ENCODE assay signal across 8 mouse cellular contexts in the genomic region with DNA sequence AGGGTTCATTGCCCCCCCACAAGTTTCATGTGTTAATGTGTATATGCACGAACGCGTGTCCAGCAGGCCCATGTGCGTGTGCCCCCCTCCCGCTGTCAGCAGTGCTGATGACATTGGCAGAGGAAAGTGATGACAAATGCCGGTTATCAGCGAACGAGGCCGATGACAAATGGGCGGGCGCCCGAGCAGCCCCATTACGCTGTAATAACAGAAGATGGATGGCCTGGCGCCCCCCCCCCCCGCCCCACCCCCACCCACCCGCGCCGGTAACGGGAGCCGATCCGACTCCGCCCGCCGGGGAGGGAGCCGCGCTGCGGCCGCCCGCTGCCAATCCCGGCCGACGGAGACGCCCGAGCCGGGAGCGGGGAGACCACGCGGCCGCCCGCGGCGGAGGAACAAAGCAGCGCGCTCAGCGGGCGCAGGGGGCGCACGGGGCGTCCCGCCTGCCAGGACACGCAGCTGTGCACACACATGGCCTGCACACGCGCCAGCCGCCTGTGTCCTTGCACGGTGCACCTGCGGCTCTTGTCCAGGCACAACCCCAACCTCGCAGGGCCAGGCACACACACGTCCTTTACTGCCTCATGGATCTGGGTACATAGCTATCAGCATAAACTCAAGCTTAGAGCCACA. TPM values are rescaled to one million over a fixed set of nuclear protein-coding genes. Genes with fewer than 3 reads are reported as not detected.
DNase-seq lines count a peak whose midpoint lies in the region; ATAC-seq and TF ChIP-seq lines count a peak whose summit lies in the region.

No protein-coding gene starts in this region.

- H3K36me3 ChIP-seq in erythroblast, embryonic 14.5 days (ENCODE audit: control insufficient read depth) = no peaks in the 10 kb centered on the region
- no peaks in the 10 kb centered on the region for H3K36me3 ChIP-seq in E14TG2a.4 (ENCODE audit: insufficient read depth, low read length)
- no peaks in the 10 kb centered on the region for H3K36me3 ChIP-seq in heart, embryonic 13.5 days
- H3K36me3 ChIP-seq in midbrain, embryonic 13.5 days = no peaks in the 10 kb centered on the region
- H3K36me3 ChIP-seq in stomach, embryonic 16.5 days (ENCODE audit: control insufficient read depth, insufficient read depth, low read length) = no peaks in the 10 kb centered on the region

- TF ChIP-seq CTCF in E14TG2a.4 (conservative IDR thresholded peaks at IDR 0.05; ENCODE audit: low read length) = no peak

- peak overlapping the region; percentile 74 for H3K9ac ChIP-seq in heart, embryonic 13.5 days
- peak overlapping the region; percentile 66 for H3K9ac ChIP-seq in midbrain, embryonic 13.5 days (replicated peaks)
- H3K9ac ChIP-seq in stomach, embryonic 16.5 days (ENCODE audit: low read length) = peak overlapping the region; percentile 40; the same call in 1 of the 2 replicates

- H3K4me1 ChIP-seq in erythroblast, embryonic 14.5 days (ENCODE audit: control insufficient read depth) = peaks cover 56% of the 10 kb centered on the region
- H3K4me1 ChIP-seq in E14TG2a.4 (replicated peaks; ENCODE audit: low read depth, low read length) = peaks cover 57% of the 10 kb centered on the region
- peaks cover 23% of the 10 kb centered on the region for H3K4me1 ChIP-seq in heart, embryonic 13.5 days
- peaks cover 26% of the 10 kb centered on the region for H3K4me1 ChIP-seq in midbrain, embryonic 13.5 days (replicated peaks)
- peaks cover 10% of the 10 kb centered on the region for H3K4me1 ChIP-seq in stomach, embryonic 16.5 days (ENCODE audit: control insufficient read depth, insufficient read depth, low read length)

- DNase-seq in cerebellum, postnatal 25 days = peak; percentile 56 to 61
- DNase-seq in layer of hippocampus, postnatal 25 days (ENCODE audit: extremely low spot score in 1 of 2, low spot score in 1 of 2) = peak; percentile 36 to 58

- peak overlapping the region; percentile 76 for H3K4me2 ChIP-seq in heart, embryonic 13.5 days
- peak overlapping the region; percentile 67 for H3K4me2 ChIP-seq in midbrain, embryonic 13.5 days (replicated peaks)
- peak overlapping the region; percentile 72 for H3K4me2 ChIP-seq in stomach, embryonic 16.5 days (ENCODE audit: low read depth, low read length)

- no peak overlapping the region for H3K27ac ChIP-seq in heart, embryonic 13.5 days (replicated peaks)
- peak overlapping the region; percentile 11 for H3K27ac ChIP-seq in midbrain, embryonic 13.5 days
- H3K27ac ChIP-seq in stomach, embryonic 16.5 days (ENCODE audit: low read length) = no peak overlapping the region

- no peak for ATAC-seq in erythroblast, adult 5-6 weeks (replicated peaks; ENCODE audit: low FRiP score, poor library complexity, severe bottlenecking)
- peak; percentile 39 for ATAC-seq in heart, embryonic 13.5 days (ENCODE audit: extremely low read depth, insufficient number of reproducible peaks, low FRiP score, low TSS enrichment)
- peak; percentile 63 for ATAC-seq in midbrain, embryonic 13.5 days
- ATAC-seq in stomach, embryonic 16.5 days (ENCODE audit: insufficient read depth, low FRiP score) = peak; percentile 26; the same call in 1 of the 2 replicates

- no peaks in the 10 kb centered on the region for H3K9me3 ChIP-seq in erythroblast, embryonic 14.5 days (ENCODE audit: control insufficient read depth, low read length)
- no peaks in the 10 kb centered on the region for H3K9me3 ChIP-seq in E14TG2a.4 (ENCODE audit: low read length)
- H3K9me3 ChIP-seq in heart, embryonic 13.5 days = no peaks in the 10 kb centered on the region
- H3K9me3 ChIP-seq in midbrain, embryonic 13.5 days = no peaks in the 10 kb centered on the region
- H3K9me3 ChIP-seq in stomach, embryonic 16.5 days (replicated peaks; ENCODE audit: control insufficient read depth, low read length) = no peaks in the 10 kb centered on the region

- peak overlapping the region; percentile 60 for H3K4me3 ChIP-seq in erythroblast, embryonic 14.5 days (replicated peaks)
- H3K4me3 ChIP-seq in E14TG2a.4 (replicated peaks; ENCODE audit: low read length) = peak overlapping the region; percentile 79
- peak overlapping the region; percentile 53 for H3K4me3 ChIP-seq in heart, embryonic 13.5 days
- peak overlapping the region; percentile 43 for H3K4me3 ChIP-seq in midbrain, embryonic 13.5 days (replicated peaks)
- peak overlapping the region; percentile 36 for H3K4me3 ChIP-seq in stomach, embryonic 16.5 days (replicated peaks; ENCODE audit: low read length)

- WGBS in heart, embryonic 13.5 days = under 1% methylated on average over 46 of the region's 58 CpGs
- WGBS in midbrain, embryonic 13.5 days = 0% methylated on average over 36 of the region's 58 CpGs
- WGBS in stomach, embryonic 16.5 days = under 1% methylated on average over 52 of the region's 58 CpGs

- peaks cover 54% of the 10 kb centered on the region for H3K27me3 ChIP-seq in erythroblast, embryonic 14.5 days (ENCODE audit: control insufficient read depth)
- peaks cover 64% of the 10 kb centered on the region for H3K27me3 ChIP-seq in E14TG2a.4 (ENCODE audit: insufficient read depth, low read length)
- H3K27me3 ChIP-seq in heart, embryonic 13.5 days (replicated peaks) = peaks cover 84% of the 10 kb centered on the region
- peaks cover 79% of the 10 kb centered on the region for H3K27me3 ChIP-seq in midbrain, embryonic 13.5 days
- peaks cover 25% of the 10 kb centered on the region for H3K27me3 ChIP-seq in stomach, embryonic 16.5 days (ENCODE audit: control insufficient read depth, insufficient read depth, low read length)

RNA-seq across cellular contexts. Expression of gene Poll, which starts 18.8 kb away (rescaled TPM):
- 0.28 TPM in 2 replicates for polyA plus RNA-seq in erythroblast, embryonic 14.5 days (2012)
- total RNA-seq in erythroblast, adult 5-6 weeks (2015; ENCODE audit: low replicate concordance) = 1.3 TPM in 1 of 2 replicates, not detected in the other
- total RNA-seq in erythroblast, adult 5-6 weeks (2017; ENCODE audit: low replicate concordance) = 1.5 and 2.3 TPM in 2 replicates
- 13.2 and 15.6 TPM in 2 replicates for polyA plus RNA-seq in heart, embryonic 13.5 days (2015; fragmentation: Nextera tagmentation; extraction: Ambion mirVana)
- total RNA-seq in layer of hippocampus, postnatal 25 days (2021) = 1 to 10 TPM; 8.3 to 9.4 TPM
- polyA plus RNA-seq in midbrain, embryonic 13.5 days (2015; fragmentation: Nextera tagmentation; extraction: Ambion mirVana) = 15.8 and 16.6 TPM in 2 replicates
- 12.5 and 13.2 TPM in 2 replicates for polyA plus RNA-seq in stomach, embryonic 16.5 days (2015; fragmentation: Nextera tagmentation; extraction: Ambion mirVana)

RNA-seq across cellular contexts. Expression of gene Gm17018, which starts 18.9 kb away (rescaled TPM):
- polyA plus RNA-seq in erythroblast, embryonic 14.5 days (2012) = 1.6 and 1.9 TPM in 2 replicates
- 1.2 and 5.6 TPM in 2 replicates for total RNA-seq in erythroblast, adult 5-6 weeks (2015; ENCODE audit: low replicate concordance)
- total RNA-seq in erythroblast, adult 5-6 weeks (2017; ENCODE audit: low replicate concordance) = 0.68 and 2.5 TPM in 2 replicates
- 27.7 and 31.1 TPM in 2 replicates for polyA plus RNA-seq in heart, embryonic 13.5 days (2015; fragmentation: Nextera tagmentation; extraction: Ambion mirVana)
- total RNA-seq in layer of hippocampus, postnatal 25 days (2021) = 10 to 100 TPM; 58.9 to 62.1 TPM
- 50.0 and 57.1 TPM in 2 replicates for polyA plus RNA-seq in midbrain, embryonic 13.5 days (2015; fragmentation: Nextera tagmentation; extraction: Ambion mirVana)
- polyA plus RNA-seq in stomach, embryonic 16.5 days (2015; fragmentation: Nextera tagmentation; extraction: Ambion mirVana) = 40.1 and 43.4 TPM in 2 replicates

Comparison
In these comparisons a context has a peak if more than half of its experiments do, and no peak if none do; other contexts are left out.
1. RNA of gene Poll, which starts 18.8 kb away (polyA plus RNA-seq): 15.8 to 16.6 TPM in midbrain, embryonic 13.5 days, 13.2 to 15.6 TPM in heart, embryonic 13.5 days and 12.5 to 13.2 TPM in stomach, embryonic 16.5 days; 0.28 TPM in erythroblast, embryonic 14.5 days; every median in the first group is over 10 times any median in the second.
2. Peak in every context shown above with its lines, with median percentiles within 50 percentile points of each other: H3K4me3 ChIP-seq, H3K4me2 ChIP-seq and H3K9ac ChIP-seq.